Mouse (Mus musculus) hindbrain, embryonic 15.5 days (tissue): ENCODE results near the gene Pbld1. TPM values are rescaled to one million over a fixed set of nuclear protein-coding genes. Genes with fewer than 3 reads are reported as not detected.
A peak's percentile ranks its signal among the peaks of the same experiment; 100 is the strongest.

Experiments
- ATAC-seq: fragments of 200-750 bp; cut with Nextera tagmentation; 2 replicates; pipeline ENCODE4 v1.8.0; 2017; ENCODE audit warnings: low read depth, moderate number of reproducible peaks, moderate TSS enrichment; ENCODE audit not compliant: low FRiP score
- H3K27ac ChIP-seq: fragments of 300-500 bp; sonication (generic); replicated peaks from 2 replicates; pipeline ENCODE4 v1.5.1; 2015; ENCODE audit warnings: mild to moderate bottlenecking, inconsistent platforms
- H3K27me3 ChIP-seq: fragments of 300-500 bp; sonication (generic); 2 replicates; pipeline ENCODE4 v1.6.1; 2015; ENCODE audit warnings: control low read depth, inconsistent platforms
- H3K36me3 ChIP-seq: fragments of 300-500 bp; sonication (generic); 2 replicates; pipeline ENCODE4 v1.6.1; 2015; ENCODE audit warnings: control low read depth, inconsistent platforms
- H3K4me1 ChIP-seq: fragments of 300-500 bp; sonication (generic); replicated peaks from 2 replicates; pipeline ENCODE4 v1.6.1; 2015; ENCODE audit warnings: control low read depth, inconsistent platforms
- H3K4me2 ChIP-seq: fragments of 300-500 bp; sonication (generic); 2 replicates; pipeline ENCODE4 v1.6.1; 2015; ENCODE audit warnings: moderate library complexity, mild to moderate bottlenecking, inconsistent platforms
- H3K4me3 ChIP-seq: fragments of 300-500 bp; sonication (generic); 2 replicates; pipeline ENCODE4 v1.5.1; 2015; ENCODE audit warnings: mild to moderate bottlenecking, inconsistent platforms
- H3K9ac ChIP-seq: fragments of 300-500 bp; sonication (generic); 2 replicates; pipeline ENCODE4 v1.6.1; 2015; ENCODE audit warnings: inconsistent platforms
- H3K9me3 ChIP-seq: fragments of 300-500 bp; sonication (generic); 2 replicates; pipeline ENCODE4 v1.6.1; 2016; ENCODE audit warnings: control low read depth, inconsistent platforms
- WGBS: fragments of 180-500 bp; shearing (Covaris S2); methylation state at CpG from one replicate; pipeline ENCODE4 v1.1.7; 2015; 5-methylcytosine and 5-hydroxymethylcytosine counted together
- polyA plus RNA-seq: library from polyadenylated mRNA; unstranded; fragments of >200 nt; fragmentation: Nextera tagmentation; extraction: Ambion mirVana; gene quantifications from 2 replicates; pipeline ENCODE4 v1.2.1, GENCODE M21; 2015

Gene Pbld1
- polyA plus RNA-seq, result 0.91 and 1.2 TPM in 2 replicates

GRCm38 (mm10) chr10:63059862-63060261 lies at the start of gene Pbld1:
Pbld1 (plus strand) TSS chr10:63060162.
- Histone ChIP-seq H3K36me3 (no peaks in the 10 kb centered on the region), H3K4me3 (no peak within 1 kb of the TSS), H3K4me2 (no peak within 1 kb of the TSS), H3K27ac (no peak within 1 kb of the TSS), H3K27me3 (no peaks in the 10 kb centered on the region), H3K9ac (no peak within 1 kb of the TSS), H3K4me1 (no peaks in the 10 kb centered on the region), H3K9me3 (no peaks in the 10 kb centered on the region)
- WGBS, result 85% methylated on average over 2 of the region's 2 CpGs
- ATAC-seq, result no peak

GRCm38 (mm10) chr10:63010268-63010667 lies 49.7 kb upstream of the Pbld1 start:
- WGBS, result 88% methylated on average over 4 of the region's 4 CpGs
- H3K36me3 ChIP-seq, result peaks cover 93% of the 10 kb centered on the region
- no peaks in the 10 kb centered on the region for H3K27me3 ChIP-seq
- ATAC-seq, result 0 out of 2 replicates have a peak, but pooled peaks have one; percentile 4
- H3K4me2 ChIP-seq, result no peak overlapping the region
- H3K4me1 ChIP-seq, result no peaks in the 10 kb centered on the region
- H3K9ac ChIP-seq, result no peak overlapping the region
- H3K4me3 ChIP-seq, result no peak overlapping the region
- no peak overlapping the region for H3K27ac ChIP-seq
- H3K9me3 ChIP-seq, result no peaks in the 10 kb centered on the region

- WGBS, result 83% methylated on average over 6 of the region's 6 CpGs
- no peaks in the 10 kb centered on the region for H3K4me1 ChIP-seq
- H3K36me3 ChIP-seq, result peaks cover 92% of the 10 kb centered on the region
- H3K9me3 ChIP-seq, result no peaks in the 10 kb centered on the region
- no peak overlapping the region for H3K9ac ChIP-seq
- ATAC-seq, result no peak
- no peaks in the 10 kb centered on the region for H3K27me3 ChIP-seq
- H3K4me2 ChIP-seq, result no peak overlapping the region
- no peak overlapping the region for H3K27ac ChIP-seq
- H3K4me3 ChIP-seq, result no peak overlapping the region
These were observed 48.4 kb upstream of the Pbld1 start for GRCm38 (mm10) chr10:63011556-63011955.

- Histone ChIP-seq H3K27ac (no peak overlapping the region), H3K4me3 (no peak overlapping the region), H3K27me3 (no peaks in the 10 kb centered on the region), H3K36me3 (peaks cover 86% of the 10 kb centered on the region), H3K9me3 (no peaks in the 10 kb centered on the region), H3K4me1 (peaks cover under 1% of the 10 kb centered on the region), H3K4me2 (no peak overlapping the region), H3K9ac (no peak overlapping the region)
- 81% methylated on average over 3 of the region's 3 CpGs for WGBS
- ATAC-seq, result no peak
These were observed 46.5 kb upstream of the Pbld1 start for GRCm38 (mm10) chr10:63013476-63013875.

- ATAC-seq, result no peak
- H3K27me3 ChIP-seq, result no peaks in the 10 kb centered on the region
- peaks cover 80% of the 10 kb centered on the region for H3K36me3 ChIP-seq
- H3K9ac ChIP-seq, result no peak overlapping the region
- WGBS, result 88% methylated on average over 9 of the region's 9 CpGs
- H3K9me3 ChIP-seq, result no peaks in the 10 kb centered on the region
- peaks cover 6% of the 10 kb centered on the region for H3K4me1 ChIP-seq
- no peak overlapping the region for H3K4me3 ChIP-seq
- H3K27ac ChIP-seq, result no peak overlapping the region
- no peak overlapping the region for H3K4me2 ChIP-seq
These were observed 45.8 kb upstream of the Pbld1 start for GRCm38 (mm10) chr10:63014168-63014567.

GRCm38 (mm10) chr10:63019304-63019703 lies 40.7 kb upstream of the Pbld1 start:
- peaks cover 32% of the 10 kb centered on the region for H3K36me3 ChIP-seq
- no peak overlapping the region for H3K4me3 ChIP-seq
- H3K4me1 ChIP-seq, result peaks cover 32% of the 10 kb centered on the region
- no peaks in the 10 kb centered on the region for H3K27me3 ChIP-seq
- ATAC-seq, result no peak
- no peak overlapping the region for H3K9ac ChIP-seq
- H3K9me3 ChIP-seq, result no peaks in the 10 kb centered on the region
- H3K4me2 ChIP-seq, result 0 out of 2 replicates have a peak overlapping the region, but pooled peaks have one; percentile 2
- no peak overlapping the region for H3K27ac ChIP-seq
- 73% methylated on average over 6 of the region's 6 CpGs for WGBS

- peak overlapping the region; percentile 59 for H3K4me2 ChIP-seq
- H3K4me3 ChIP-seq, result peak overlapping the region; percentile 86
- 41% methylated on average over 4 of the region's 4 CpGs for WGBS
- H3K36me3 ChIP-seq, result peaks cover 11% of the 10 kb centered on the region
- no peak overlapping the region for H3K27ac ChIP-seq
- H3K9me3 ChIP-seq, result no peaks in the 10 kb centered on the region
- ATAC-seq, result no peak
- H3K4me1 ChIP-seq, result peaks cover 50% of the 10 kb centered on the region
- H3K27me3 ChIP-seq, result no peaks in the 10 kb centered on the region
- H3K9ac ChIP-seq, result peak overlapping the region; percentile 85
These were observed 38.3 kb upstream of the Pbld1 start for GRCm38 (mm10) chr10:63021702-63022101.

- Histone ChIP-seq H3K27me3 (no peaks in the 10 kb centered on the region), H3K4me3 (peak overlapping the region; percentile 86), H3K27ac (peak overlapping the region; percentile 99), H3K9me3 (no peaks in the 10 kb centered on the region), H3K4me2 (peak overlapping the region; percentile 59), H3K9ac (peak overlapping the region; percentile 85), H3K36me3 (peaks cover 4% of the 10 kb centered on the region), H3K4me1 (peaks cover 57% of the 10 kb centered on the region)
- no peak for ATAC-seq
- 0% methylated on average over 27 of the region's 27 CpGs for WGBS
These were observed 37.3 kb upstream of the Pbld1 start for GRCm38 (mm10) chr10:63022541-63023120.

- peak; percentile 33 for ATAC-seq
These were observed 36.7 kb upstream of the Pbld1 start for GRCm38 (mm10) chr10:63023121-63023748.

GRCm38 (mm10) chr10:63023749-63024579 lies 36.0 kb upstream of the Pbld1 start, which contains the start of the genes Hnrnph3 and Pbld2:
Hnrnph3 (minus strand) TSS chr10:63024217.
Pbld2 (plus strand) TSS chr10:63024315.
- Histone ChIP-seq H3K9me3 (no peaks in the 10 kb centered on the region), H3K4me2 (peak within 1 kb of the TSS; percentile 59), H3K27me3 (no peaks in the 10 kb centered on the region), H3K4me3 (peak within 1 kb of the TSS; percentile 86), H3K27ac (peak within 1 kb of the TSS; percentile 99), H3K36me3 (no peaks in the 10 kb centered on the region), H3K9ac (peak within 1 kb of the TSS; percentile 85), H3K4me1 (peaks cover 62% of the 10 kb centered on the region)
- WGBS, result under 1% methylated on average over 59 of the region's 69 CpGs
- ATAC-seq, result peak; percentile 97

More at GRCm38 (mm10) chr10:63023121-63023748, 36.7 kb upstream of the Pbld1 start:
- H3K9ac ChIP-seq, result peak overlapping the region; percentile 85
- H3K27ac ChIP-seq, result peak overlapping the region; percentile 99
- no peaks in the 10 kb centered on the region for H3K36me3 ChIP-seq
- H3K4me2 ChIP-seq, result peak overlapping the region; percentile 59
- H3K9me3 ChIP-seq, result no peaks in the 10 kb centered on the region
- H3K27me3 ChIP-seq, result no peaks in the 10 kb centered on the region
- WGBS, result under 1% methylated on average over 62 of the region's 68 CpGs
- peak overlapping the region; percentile 86 for H3K4me3 ChIP-seq
- H3K4me1 ChIP-seq, result peaks cover 61% of the 10 kb centered on the region

- 0% methylated on average over 8 of the region's 8 CpGs for WGBS
- Histone ChIP-seq H3K4me1 (peaks cover 57% of the 10 kb centered on the region), H3K4me2 (peak overlapping the region; percentile 59), H3K9ac (peak overlapping the region; percentile 68), H3K27me3 (no peaks in the 10 kb centered on the region), H3K36me3 (no peaks in the 10 kb centered on the region), H3K27ac (peak overlapping the region; percentile 99), H3K4me3 (peak overlapping the region; percentile 86), H3K9me3 (no peaks in the 10 kb centered on the region)
- ATAC-seq, result peak; percentile 32; the same call in 1 of the 2 replicates
These were observed 35.4 kb upstream of the Pbld1 start for GRCm38 (mm10) chr10:63024580-63024910.

- ATAC-seq, result no peak
- Histone ChIP-seq H3K27ac (peak overlapping the region; percentile 99), H3K9me3 (no peaks in the 10 kb centered on the region), H3K9ac (peak overlapping the region; percentile 68), H3K36me3 (no peaks in the 10 kb centered on the region), H3K4me3 (peak overlapping the region; percentile 86), H3K27me3 (no peaks in the 10 kb centered on the region), H3K4me2 (peak overlapping the region; percentile 59), H3K4me1 (peaks cover 56% of the 10 kb centered on the region)
- WGBS, result 24% methylated on average over 2 of the region's 2 CpGs
These were observed 34.9 kb upstream of the Pbld1 start for GRCm38 (mm10) chr10:63025016-63025415.
